Mouse (Mus musculus): ENCODE measurements around the gene Tnfrsf13b.

Tnfrsf13b gene

DNA sequence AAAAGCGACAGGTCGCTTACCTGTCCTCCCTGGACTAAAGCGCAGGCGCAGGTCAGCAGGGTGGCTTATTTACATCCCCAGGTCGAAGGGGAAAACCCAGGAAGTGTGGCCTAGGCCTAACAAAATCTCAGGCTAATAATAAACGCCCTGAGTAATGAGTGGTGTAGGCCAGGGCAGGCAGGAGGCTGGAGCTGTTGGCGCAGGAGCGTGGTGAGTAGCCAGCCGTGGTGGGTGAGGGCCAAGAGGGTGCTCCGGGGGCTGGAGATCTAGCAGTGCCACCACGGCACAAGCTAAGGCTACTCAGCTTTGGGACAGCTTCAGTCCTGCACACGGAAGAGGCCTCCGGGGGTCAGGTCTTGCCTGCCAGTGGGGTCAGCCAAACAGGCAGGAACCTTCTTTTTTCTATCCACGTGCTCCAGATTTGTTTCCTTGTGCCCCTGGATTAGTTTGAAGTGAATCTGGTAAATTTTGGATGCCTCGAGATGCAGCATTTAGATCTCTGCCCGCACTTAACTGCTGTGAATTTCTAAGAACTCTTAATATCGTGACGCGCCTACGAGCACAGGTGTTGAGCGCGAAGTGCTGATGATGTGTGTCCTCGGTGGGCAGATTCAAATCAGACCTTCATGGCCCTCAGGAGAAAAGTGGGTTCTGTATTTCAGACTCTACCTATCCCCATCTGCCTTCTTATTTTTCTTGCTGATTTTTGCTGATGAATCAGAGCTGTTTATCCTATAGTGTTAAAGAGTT is at the start of gene Tnfrsf13b:
Tnfrsf13b (plus strand) TSS at position 150 of the 750 bp plus-strand sequence.
- in situ Hi-C loops (cut with MboI, MseI) = no loop called here

DNA sequence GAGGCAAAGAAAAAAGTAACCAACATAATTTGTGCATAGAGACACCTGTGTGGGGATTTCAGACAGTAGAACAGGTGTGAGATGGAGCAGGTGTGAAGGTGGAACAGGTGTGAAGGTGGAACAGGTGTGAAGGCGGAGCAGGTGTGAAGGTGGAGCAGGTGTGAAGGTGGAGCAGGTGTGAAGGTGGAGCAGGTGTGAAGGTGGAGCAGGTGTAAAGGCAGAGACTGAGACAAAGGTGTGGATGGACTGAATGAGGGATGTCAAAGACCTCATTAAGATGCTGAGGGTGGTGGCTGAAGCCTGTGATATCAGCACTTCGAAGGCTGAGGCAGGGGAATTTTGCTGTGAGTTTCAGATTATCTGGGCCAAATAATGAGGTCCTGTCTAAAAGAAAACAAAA is 44.9 kb upstream of the Tnfrsf13b start:
- in situ Hi-C loops (cut with MboI, MseI) = no loop called here

DNA sequence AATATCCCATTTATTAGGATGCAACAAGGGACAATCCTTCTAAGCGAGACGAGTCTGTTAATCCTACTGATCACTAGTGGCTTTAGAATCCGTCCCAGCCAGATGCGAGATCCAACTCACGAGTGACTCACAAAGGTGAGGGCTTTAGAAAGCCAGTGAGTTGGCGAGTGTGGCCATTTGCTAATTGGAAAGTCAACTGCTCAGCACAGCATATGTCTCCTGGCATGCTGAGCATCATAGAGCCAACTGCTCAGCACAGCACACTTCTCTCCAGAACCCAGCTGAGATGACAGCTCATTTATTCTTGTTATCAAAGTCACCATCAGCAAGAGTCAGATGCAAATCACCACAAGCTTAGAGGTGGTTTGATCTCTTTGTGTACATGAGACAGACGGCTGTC is 36.4 kb upstream of the Tnfrsf13b start:
- in situ Hi-C loops (cut with MboI, MseI) = loop anchor here (10.0 kb wide), 1 partner anchor 165 kb away; no protein-coding TSS in a partner anchor

DNA sequence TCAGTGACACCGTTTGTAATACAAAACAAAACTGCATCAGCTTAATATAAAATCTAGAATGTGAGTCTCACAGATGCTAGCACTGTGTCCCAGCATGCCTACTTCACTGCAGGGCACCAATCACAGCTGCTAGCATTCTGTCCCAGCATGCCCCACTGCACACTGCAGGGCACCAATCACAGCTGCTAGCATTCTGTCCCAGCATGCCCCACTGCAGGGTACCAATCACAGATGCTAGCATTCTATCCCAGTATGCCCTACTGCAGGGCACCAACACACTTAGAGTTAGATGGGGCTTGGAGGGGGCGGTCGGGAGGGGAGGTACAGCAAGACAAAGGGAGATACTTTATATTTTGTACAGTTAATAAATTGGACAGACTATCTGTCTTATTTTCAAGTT is 35.4 kb upstream of the Tnfrsf13b start:
- in situ Hi-C loops (cut with MboI, MseI) = loop anchor here (10.0 kb wide), 1 partner anchor 166 kb away; no protein-coding TSS in a partner anchor

DNA sequence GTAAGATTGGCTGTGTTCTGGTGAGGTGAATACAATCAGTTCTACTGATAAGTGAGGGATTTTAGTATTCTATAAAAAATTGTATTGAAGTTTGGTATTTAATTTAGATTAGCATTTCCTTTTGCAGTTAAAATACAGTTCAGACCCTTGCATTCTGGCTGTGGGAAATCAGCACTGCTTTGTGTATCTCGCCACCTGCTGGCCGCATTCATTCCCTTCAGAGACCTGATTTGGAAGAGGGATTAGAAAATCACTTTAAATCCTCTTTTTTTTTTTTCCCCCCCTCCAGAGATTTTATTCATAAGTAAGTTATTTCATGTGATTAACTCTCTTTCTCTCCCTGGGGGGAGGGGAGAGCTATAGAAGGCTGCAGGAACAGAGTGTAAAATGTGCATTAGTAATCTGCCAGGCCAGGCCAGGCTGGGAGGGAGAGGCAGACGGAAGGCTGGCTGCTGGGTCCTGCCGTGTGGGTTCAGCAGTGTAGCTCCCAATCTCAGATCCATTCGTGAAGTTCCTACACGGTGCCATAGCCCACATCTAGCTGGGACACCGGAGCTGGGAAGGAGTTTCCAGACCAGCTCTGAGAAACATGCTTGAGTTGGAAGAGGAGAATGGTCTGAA is 34.8 kb upstream of the Tnfrsf13b start:
- in situ Hi-C loops (cut with MboI, MseI) = loop anchor here (10.0 kb wide), 1 partner anchor 167 kb away; no protein-coding TSS in a partner anchor

DNA sequence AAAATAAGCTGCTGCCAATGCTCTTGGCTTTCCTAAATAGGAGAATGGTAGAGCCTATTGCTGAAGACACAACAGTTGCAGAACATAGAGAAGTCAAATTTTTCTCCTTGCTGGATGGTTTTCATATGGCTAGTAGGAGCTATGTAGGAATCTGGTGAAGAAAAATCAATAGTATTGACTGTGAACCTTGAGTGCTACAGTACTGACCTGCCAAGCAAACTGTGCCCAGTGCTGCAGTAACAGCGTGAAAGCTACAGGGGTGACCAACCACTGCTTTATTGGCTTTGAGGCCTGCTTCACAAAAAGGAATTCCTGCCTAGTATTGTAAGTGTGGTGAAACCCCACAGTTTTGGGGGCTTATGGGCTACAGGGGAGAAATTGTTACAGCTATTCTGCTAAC is 28.5 kb upstream of the Tnfrsf13b start:
- in situ Hi-C loops (cut with MboI, MseI) = loop anchor here (10.0 kb wide), 1 partner anchor 173 kb away; no protein-coding TSS in a partner anchor

DNA sequence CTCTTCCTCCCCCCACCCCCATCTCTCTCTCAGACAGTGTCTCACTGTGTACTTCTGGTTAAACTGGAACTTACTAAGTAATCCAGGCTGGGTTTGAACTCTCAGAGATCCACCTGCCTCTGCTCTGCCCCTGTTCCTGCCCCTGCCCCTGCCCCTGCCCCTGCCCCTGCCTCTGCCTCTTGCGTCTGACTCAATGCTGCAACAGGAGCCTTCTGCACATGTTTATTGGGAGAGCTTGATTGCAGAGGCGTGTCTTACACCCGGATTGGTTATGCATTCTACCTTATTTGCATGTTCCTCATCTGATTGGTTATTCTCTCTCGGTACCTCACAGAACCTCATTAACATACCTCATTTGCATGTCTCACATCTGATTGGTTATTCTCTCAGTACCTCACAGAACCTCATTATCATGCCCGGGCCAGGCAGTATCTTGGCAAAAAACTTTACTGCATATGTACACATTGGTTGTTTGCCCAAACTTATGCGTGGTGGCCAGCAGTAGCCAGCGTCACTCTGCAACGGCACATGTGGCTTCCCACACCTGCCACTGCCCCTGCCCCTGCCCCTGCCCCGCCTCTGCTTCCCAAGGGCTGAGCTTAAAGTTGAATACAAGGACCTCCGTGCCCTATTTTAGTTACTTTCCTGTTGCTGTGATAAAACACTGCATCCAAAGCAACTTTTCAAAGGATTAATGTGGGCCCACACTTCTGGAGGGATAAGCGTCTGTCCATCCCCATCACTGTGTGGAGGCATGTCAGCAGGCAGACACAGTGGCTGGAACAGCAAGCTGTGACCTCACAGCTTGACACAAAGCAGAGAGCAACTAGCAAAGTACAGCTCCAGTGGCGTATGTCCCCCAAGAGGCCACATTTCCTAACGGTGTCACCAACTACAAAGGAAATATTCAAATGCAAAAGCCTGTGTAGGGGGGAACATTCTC is 23.9 kb upstream of the Tnfrsf13b start:
- in situ Hi-C loops (cut with MboI, MseI) = loop anchor here (25.0 kb wide), 1 partner anchor 990 kb away; the partner anchor contains the start of gene Rai1

DNA sequence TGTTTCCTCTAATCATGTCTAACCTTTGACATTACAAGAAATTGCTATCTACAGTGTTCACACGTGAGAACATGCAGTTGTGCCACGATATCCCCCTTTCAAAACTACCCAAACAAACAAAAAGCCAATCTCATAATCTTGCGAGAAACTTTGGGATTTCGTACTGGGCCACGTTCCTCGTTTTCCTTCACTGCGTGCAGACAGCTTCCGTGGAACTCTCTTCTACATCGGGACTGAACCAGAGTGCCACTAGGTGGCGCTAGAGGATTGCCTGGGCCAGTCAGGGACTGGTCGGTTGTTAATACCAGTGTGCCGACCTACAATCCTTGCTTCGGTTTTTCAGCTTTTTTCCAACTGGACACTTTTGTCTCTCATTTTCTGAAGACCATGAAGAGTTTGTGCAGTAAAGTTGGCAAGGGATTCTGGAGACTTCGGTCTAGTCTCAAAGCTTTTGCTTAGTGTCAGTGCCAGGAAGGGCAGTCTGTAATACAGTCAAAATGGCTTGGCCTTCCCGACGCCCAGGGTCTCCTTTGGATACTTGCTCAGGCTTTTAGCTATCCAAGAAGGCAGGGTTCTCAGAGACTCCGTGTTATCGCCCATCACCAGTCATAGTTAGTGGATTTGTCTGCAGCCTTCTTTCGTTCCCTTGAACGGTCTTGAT is 22.2 kb upstream of the Tnfrsf13b start:
- in situ Hi-C loops (cut with MboI, MseI) = loop anchor here (25.0 kb wide), 1 partner anchor 992 kb away; the partner anchor contains the start of gene Rai1

DNA sequence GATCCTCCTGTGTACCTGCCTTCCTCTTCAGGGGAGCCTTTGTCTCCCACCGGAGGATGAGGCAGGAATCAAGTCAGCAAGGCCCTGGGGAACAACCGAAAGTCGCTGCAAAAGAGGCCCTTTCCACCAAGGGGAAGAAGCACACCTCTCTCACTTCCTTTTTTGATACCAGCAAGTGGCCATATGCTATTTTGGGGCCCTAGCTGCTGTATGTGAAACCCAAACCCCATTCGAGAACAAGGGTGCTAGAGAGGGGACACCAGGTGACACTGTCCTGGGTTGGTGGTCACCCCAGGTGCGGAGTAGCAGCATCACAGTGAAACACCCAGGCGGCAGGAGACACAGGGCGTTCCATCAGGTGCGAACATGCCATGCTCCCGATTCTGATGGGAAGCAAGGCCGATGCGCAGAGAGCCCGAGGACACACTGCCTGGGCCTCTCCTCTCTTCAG is 17.6 kb upstream of the Tnfrsf13b start:
- in situ Hi-C loops (cut with MboI, MseI) = loop anchor here (5.0 to 25.0 kb wide), 2 partner anchors 48 to 997 kb away; partner anchors contain the start of gene Rai1

DNA sequence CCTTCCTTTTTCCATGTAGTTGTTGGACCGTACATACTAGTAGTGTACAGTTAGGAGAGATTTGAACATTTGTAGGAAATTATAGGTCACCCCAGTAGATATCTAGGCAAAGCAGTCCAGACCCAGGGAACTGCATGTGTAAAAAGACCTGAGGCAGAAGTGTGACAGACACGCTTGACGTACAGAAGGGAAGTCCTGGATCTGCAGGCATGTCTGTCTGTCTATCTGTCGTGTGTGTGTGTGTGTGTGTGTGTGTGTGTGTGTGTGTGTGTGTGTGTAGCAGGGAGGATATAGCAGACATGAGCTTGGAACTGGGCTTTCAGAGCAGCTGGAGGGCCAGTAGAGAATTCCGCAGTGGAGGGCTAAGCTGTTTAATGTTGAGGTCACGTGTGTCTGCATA is 16.8 kb upstream of the Tnfrsf13b start:
- in situ Hi-C loops (cut with MboI, MseI) = loop anchor here (5.0 to 25.0 kb wide), 2 partner anchors 48 to 997 kb away; partner anchors contain the start of gene Rai1

DNA sequence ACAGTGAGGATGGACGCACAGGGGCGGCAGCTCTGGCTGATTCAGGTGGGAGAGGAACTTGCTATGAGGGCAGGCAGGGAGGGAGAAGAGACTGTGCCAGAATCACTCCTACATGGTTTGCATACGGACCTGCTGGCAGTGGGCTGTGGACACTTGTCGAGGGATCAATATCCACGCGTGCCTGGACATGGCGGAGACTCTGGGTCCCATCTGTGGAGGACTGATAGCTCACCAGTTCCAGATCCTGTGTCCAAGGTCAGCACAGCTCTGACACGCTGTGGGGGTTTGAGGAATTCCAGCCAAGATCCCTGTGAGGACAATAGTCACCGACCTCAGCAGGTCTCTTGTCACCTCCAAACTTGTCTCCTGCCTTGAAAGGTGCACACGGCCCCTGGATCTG is 16.4 kb upstream of the Tnfrsf13b start:
- in situ Hi-C loops (cut with MboI, MseI) = loop anchor here (25.0 kb wide), 1 partner anchor 998 kb away; the partner anchor contains the start of gene Rai1

DNA sequence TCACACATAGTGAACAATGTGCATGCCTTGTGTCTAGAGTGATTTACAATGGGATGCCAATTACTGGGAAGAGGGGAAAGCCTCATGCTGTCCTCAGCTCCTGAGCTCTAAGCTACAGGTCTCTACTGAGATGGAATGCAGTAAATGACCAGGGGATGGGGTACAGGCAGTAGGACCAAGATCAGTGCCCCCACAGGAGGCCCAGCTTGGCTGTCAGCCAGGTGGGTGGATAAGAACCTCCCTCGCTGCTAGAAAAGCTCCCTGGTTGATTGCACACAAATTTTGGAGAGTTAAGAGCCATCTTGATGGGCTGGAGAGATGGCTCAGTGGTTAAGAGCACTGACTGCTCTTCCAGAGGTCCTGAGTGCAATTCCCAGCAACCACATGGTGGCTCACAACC is 15.6 kb upstream of the Tnfrsf13b start:
- in situ Hi-C loops (cut with MboI, MseI) = loop anchor here (25.0 kb wide), 1 partner anchor 999 kb away; the partner anchor contains the start of gene Rai1

DNA sequence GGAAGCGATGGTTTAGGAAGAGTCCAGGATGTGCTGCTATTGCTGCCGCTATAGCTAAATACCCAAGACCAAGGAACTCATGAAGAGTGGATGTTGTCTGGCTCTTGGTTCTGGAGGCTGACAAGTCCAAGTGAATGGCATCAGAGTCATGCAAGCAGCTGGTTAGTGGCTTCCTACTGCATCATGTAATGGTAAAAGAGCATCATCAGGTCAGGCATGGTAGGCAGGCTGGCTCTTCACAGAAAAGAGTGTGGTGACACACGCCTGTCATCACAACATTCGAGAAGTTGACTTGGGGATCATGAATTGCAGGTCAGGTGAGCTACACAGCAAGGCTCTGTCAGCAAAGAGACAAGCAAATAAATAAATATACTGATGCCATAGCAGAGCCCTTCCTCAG is 15.1 kb upstream of the Tnfrsf13b start:
- in situ Hi-C loops (cut with MboI, MseI) = loop anchor here (25.0 kb wide), 1 partner anchor 999 kb away; the partner anchor contains the start of gene Rai1

DNA sequence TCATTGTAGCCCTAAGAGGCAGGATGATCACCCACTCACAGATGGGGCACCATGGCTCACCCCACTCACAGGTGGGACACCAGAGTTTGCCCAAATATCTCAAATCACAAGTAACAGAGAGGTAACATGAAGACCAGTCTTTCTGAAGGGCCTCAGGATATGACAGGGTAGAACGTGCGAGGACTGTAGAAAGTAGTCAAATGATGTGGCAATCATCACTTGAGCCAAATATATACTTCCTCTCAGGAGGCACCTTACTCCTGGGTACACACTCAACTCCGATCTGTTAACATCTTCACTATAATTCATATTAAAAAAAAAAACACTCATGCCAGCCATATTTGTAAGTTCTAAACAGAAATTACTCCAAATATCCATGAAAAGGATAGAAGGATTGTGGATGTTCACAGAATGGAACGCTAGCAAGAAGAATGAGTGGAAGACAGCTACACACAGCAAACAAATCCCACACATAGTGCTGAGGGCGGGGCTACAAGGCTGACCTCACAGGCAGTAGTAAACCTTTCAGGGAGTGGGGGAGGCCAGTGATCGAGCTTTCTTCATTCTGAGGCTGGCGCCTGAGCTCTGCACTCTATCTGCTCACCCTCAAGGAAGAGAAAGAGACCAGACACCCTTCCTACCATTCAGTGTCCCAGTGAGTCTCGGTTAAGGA is 14.1 kb upstream of the Tnfrsf13b start:
- in situ Hi-C loops (cut with MboI, MseI) = loop anchor here (25.0 kb wide), 1 partner anchor 1000 kb away; the partner anchor contains the start of gene Rai1

DNA sequence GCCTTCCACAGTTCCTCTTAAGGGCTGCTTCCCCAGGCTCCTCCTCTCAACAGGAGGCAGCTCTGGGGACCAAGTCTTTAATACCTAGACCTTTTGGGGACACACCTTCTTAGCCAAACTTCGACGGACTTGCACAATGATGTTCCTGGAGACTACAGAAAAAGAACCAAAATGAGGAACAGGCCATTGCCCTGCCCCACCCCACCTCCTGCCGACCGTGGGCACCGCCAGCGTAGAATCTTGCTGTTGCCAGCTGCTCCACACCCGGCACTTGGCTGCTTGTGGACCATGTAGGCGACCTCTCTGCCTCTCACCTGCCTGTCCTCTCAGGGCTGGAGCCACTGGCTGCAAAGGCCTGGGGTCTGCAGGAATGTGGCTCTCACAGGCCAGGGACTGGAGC is 10.3 kb upstream of the Tnfrsf13b start:
- in situ Hi-C loops (cut with MboI, MseI) = loop anchor here (25.0 kb wide), 1 partner anchor 1004 kb away; the partner anchor contains the start of gene Rai1

DNA sequence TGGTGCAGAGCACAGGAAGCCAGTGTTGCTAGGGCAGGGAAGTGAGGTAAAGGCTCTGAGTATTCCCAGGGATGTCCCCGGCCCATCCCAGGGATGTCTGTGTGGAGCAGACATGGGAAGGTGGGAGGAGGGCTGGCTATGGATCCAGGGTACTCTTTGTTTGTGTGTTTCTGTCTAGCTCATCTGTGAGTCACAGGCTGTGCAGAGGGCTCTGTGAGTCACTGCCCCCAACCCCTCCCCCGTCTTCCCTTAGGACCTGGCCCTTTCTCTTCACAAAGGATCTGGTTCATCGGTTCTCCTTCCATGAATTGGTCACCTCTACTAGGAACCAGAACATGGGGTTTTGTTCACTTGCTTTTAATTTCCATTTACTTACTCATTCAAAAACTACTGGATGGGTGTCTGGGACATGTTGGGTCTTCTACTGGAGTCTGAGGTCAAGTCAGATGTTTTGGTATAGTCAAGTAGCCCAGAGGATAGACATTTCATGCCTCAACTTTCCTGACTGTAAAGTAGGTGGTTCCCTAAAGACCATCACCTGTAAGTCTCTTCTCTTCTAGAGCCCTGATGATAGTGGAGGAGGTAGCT is 6.5 kb upstream of the Tnfrsf13b start:
- in situ Hi-C loops (cut with MboI, MseI) = loop anchor here (25.0 kb wide), 1 partner anchor 1008 kb away; the partner anchor contains the start of gene Rai1

DNA sequence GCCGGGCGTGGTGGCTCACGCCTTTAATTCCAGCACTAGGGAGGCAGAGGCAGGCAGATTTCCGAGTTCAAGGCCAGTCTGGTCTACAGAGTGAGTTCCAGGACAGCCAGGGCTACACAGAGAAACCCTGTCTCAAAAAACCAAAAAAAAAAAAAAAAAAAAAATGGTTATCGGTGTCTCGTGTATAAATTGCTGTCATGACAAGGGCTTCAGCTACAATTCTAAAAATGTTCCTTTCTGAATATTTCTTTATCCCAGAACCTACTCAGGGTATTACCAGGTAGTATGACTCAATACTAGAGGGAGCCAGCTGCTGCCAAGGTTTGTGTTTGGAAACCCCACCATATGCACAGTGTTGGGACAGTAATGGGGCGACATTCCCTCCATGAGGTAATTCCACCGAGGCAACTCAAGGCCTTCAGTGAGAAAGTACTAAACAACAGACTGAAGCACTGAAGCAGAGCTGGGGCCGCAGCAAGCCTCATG is 4.2 kb upstream of the Tnfrsf13b start:
- in situ Hi-C loops (cut with MboI, MseI) = loop anchor here (25.0 kb wide), 1 partner anchor 1010 kb away; the partner anchor contains the start of gene Rai1

DNA sequence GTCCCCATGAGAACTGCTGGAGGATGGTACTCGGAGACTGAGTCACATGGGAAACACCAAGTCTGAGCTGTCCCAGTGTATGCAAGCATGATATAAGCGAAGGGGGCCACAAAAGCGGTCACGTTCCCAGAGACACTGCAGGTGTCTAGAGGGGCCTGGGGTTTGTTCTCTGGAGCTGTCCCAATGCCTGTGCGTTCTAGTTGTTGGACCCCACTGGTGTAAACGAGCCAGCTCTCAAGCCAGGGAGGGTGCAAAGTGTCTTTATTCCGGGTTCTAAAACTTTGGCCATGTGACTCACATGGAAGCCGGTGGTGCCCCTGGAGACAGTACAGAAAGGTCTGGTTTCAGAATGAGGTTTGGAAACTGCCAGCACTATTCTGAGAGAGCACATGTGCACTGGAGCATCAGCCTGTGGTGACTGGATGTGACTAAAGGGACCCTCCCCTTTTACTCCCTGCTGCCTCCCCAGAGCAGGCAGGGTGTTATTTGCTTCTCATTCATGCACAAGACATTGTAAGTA is 3.7 kb upstream of the Tnfrsf13b start:
- in situ Hi-C loops (cut with MboI, MseI) = loop anchor here (25.0 kb wide), 1 partner anchor 1011 kb away; the partner anchor contains the start of gene Rai1

DNA sequence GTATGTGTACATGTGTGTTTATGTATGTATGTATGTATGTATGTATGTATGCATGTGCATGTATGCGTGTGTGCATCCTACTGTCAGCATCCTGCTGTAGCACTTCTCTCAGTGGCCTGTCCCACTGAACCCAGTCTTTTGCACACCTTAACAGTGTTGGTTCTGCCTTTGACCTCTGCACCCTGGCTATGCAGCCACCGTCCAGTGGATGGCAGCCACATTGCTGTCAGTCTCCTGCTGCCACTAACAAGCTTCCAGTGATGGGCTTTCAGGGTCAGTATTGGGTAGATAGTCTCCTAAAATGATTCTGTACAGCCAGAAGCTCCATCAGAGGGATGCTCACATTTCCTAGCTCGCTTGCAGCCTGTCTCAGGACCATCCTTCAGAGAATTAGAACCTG is 2.7 kb upstream of the Tnfrsf13b start:
- in situ Hi-C loops (cut with MboI, MseI) = loop anchor here (25.0 kb wide), 1 partner anchor 1012 kb away; the partner anchor contains the start of gene Rai1
